Mouse (Mus musculus) bone marrow, adult 2 months (tissue): ENCODE results near the gene Ttc24. TPM values are rescaled to one million over a fixed set of nuclear protein-coding genes. Genes with fewer than 3 reads are reported as not detected.

ENCODE experiments used
- H3K27ac ChIP-seq: fragments of 200-500 bp; 2 replicates; pipeline ENCODE4 v1.5.1; 2012; ENCODE audit warnings: low read depth, mild to moderate bottlenecking, control low read depth, inconsistent platforms, low read length; ENCODE audit not compliant: control insufficient read depth, poor library complexity, insufficient read depth
- H3K4me1 ChIP-seq: fragments of 200-500 bp; 2 replicates; pipeline ENCODE4 v1.6.1; 2011; ENCODE audit warnings: low read length; ENCODE audit not compliant: control insufficient read depth, insufficient read depth
- H3K4me3 ChIP-seq: fragments of 200-500 bp; replicated peaks from 2 replicates; pipeline ENCODE3; 2011; ENCODE audit warnings: mild to moderate bottlenecking, low read depth, low read length, control low read depth; ENCODE audit not compliant: control insufficient read depth
- CTCF ChIP-seq: fragments of 200-500 bp; IDR thresholded peaks from 2 replicates; pipeline ENCODE4 v1.5.1; 2011; ENCODE audit warnings: low read length, control low read depth; ENCODE audit not compliant: control insufficient read depth, insufficient read depth
- POLR2A ChIP-seq: fragments of 200-500 bp; IDR thresholded peaks from 2 replicates; pipeline ENCODE4 v1.6.1; 2011; ENCODE audit warnings: low read depth, mild to moderate bottlenecking, control low read depth, low read length, borderline replicate concordance; ENCODE audit not compliant: control insufficient read depth
- WGBS: fragments of 180-500 bp; shearing (Covaris S2); methylation state at CpG from one replicate; pipeline ENCODE4 v1.1.7; 2018; 5-methylcytosine and 5-hydroxymethylcytosine counted together
- polyA plus RNA-seq: library from polyadenylated mRNA; stranded (reverse); fragments of >200 nt; gene quantifications from 2 replicates; pipeline ENCODE4 v1.2.4, GENCODE M21; 2011; ENCODE audit warnings: low replicate concordance; ENCODE audit not compliant: missing spikeins, insufficient read depth, insufficient read length

Ttc24 gene
- polyA plus RNA-seq, 1 experiment: not detected

DNA sequence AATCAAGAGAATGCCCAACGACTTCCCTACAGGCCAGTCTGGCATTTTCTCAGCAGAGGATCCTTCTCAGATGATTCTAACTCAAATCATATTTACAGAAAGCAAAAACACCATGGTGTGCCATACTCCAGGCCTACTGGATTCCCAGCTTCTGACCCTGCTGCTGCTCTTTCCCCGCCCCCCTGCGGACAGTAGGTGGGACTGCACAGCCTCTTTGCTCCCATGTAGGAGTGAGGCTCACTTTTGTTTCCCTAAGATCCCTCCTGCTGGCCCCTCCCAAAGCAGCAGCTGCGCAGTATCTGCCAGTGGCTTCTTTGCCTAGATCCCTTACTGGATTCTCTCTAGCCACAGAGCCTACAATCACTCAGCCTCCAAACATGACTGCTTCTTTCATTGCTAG, 28.0 kb upstream of the Ttc24 start:
- TF ChIP-seq POLR2A (no peak), CTCF (no peak)
- WGBS: 91% methylated on average over 4 of the region's 4 CpGs

DNA sequence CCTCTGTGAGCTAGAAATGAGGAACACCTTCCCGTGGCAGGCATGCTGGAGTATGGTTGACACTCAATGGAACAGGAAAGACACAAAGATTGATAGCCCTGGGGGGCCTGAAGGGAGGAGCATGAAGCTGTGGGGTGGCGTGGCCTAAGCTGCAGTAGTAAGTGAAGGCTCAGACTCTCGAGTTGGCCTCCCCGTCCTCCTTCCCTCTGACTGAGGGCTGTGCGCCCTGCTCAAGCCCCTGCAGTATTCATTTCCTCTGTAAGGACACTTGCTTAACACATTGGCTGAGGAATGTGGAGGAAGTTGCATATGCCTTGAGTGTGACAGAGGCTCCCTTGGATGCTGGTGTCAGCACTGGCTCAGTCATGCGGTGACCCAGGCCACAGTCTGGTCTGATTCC, 24.5 kb upstream of the Ttc24 start:
- H3K27ac ChIP-seq: no peak overlapping the region
- no peak overlapping the region for H3K4me3 ChIP-seq
- H3K4me1 ChIP-seq: no peaks in the 10 kb centered on the region; the same call in 1 of the 2 replicates
- WGBS: 24% methylated on average over 6 of the region's 6 CpGs
- no peak for TF ChIP-seq CTCF
- no peak for TF ChIP-seq POLR2A

More for the DNA sequence above, 28.0 kb upstream of the Ttc24 start:
- Histone ChIP-seq H3K27ac (no peak overlapping the region), H3K4me3 (no peak overlapping the region), H3K4me1 (peaks cover 1% of the 10 kb centered on the region; the same call in 1 of the 2 replicates)

DNA sequence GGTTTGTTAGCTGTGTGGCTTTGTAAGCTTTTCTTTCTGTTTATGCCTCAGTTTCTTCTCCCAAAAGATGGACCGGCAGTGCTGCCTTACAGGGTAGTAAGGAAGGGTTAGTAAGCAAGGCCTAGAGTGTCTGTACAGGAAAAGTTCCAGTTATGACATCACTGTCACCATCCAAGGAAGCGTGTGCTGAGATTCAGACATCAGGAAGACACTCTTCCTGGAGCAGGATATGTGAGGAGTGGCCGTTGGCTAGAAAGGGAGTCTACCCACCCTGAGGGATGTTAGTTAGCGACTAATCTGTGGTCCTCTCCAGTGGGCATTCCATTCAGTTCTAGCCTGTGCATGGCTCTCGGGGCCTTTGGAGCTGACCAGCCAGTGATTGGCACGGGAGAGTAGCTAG, 24.1 kb upstream of the Ttc24 start:
- no peak overlapping the region for H3K4me3 ChIP-seq
- WGBS: 61% methylated on average over 6 of the region's 6 CpGs
- H3K4me1 ChIP-seq: no peaks in the 10 kb centered on the region; the same call in 1 of the 2 replicates
- no peak overlapping the region for H3K27ac ChIP-seq
- TF ChIP-seq CTCF (no peak), POLR2A (no peak)

DNA sequence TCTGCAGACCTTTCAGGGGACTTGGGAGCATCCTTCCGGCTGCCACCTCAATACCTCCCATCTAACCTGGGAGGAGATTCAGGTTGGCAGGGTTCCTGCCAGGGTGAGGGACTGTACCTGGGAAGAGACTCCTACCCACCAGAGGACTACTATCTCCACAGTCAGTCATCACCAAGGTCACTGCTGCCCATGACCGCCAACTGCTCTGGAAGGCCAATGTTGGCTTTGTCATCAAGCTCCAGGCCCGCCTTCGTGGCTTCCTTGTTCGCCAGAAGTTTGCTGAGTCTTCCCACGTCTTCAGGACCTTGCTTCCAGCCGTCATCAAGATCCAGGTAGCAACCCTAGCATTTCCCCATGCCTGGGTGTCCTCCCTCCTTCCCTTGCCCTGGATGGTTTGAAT, 23.6 kb upstream of the Ttc24 start:
- H3K4me3 ChIP-seq: no peak overlapping the region
- 80% methylated on average over 7 of the region's 7 CpGs for WGBS
- no peak overlapping the region for H3K27ac ChIP-seq
- no peaks in the 10 kb centered on the region; the same call in 1 of the 2 replicates for H3K4me1 ChIP-seq
- TF ChIP-seq POLR2A (no peak), CTCF (no peak)

DNA sequence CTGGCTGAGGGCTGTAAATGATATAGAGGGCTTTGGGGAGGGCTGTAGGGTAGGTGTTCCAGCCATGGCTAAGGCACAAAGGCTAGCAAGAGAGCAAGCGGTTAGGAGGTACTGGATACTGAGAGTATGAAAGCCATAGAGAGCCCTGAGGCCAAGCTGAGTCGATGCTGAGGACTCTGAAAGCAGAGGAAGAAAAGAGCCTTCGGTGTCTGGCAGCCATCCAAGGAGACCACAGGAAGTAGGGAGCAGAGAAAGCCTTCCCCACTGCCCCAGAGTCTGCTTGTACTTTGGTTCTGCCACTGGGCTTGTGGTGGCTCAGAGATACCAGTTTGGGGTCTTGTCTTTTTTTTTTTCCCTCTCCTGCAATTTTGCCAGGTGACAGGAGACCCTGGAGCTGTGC, 22.1 kb upstream of the Ttc24 start:
- H3K4me3 ChIP-seq: no peak overlapping the region
- WGBS: 28% methylated on average over 3 of the region's 3 CpGs
- TF ChIP-seq CTCF (no peak), POLR2A (no peak)
- no peaks in the 10 kb centered on the region; the same call in 1 of the 2 replicates for H3K4me1 ChIP-seq
- no peak overlapping the region for H3K27ac ChIP-seq

DNA sequence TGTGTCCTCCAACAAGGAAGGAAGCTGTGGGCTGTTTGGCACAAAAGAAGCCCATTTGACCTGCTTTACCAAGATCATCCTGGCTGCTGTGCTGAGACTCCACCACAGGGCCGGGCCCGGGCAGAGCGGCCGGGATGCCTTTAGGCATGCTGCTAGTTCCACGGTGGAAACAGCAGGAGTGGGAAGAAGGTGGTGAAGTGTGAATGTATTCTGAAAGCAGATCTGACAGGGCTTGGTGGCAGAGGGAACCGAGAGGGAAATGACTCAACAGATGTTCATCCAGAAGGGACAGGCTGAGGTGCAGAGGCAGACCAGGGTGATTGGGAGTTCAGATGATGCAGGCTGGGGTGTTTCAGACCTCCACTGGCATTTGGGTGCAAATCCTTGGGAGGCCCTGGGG, 19.6 kb upstream of the Ttc24 start:
- 34% methylated on average over 6 of the region's 6 CpGs for WGBS
- H3K27ac ChIP-seq: no peak overlapping the region
- TF ChIP-seq POLR2A: no peak
- TF ChIP-seq CTCF: no peak
- no peaks in the 10 kb centered on the region; the same call in 1 of the 2 replicates for H3K4me1 ChIP-seq
- no peak overlapping the region for H3K4me3 ChIP-seq

DNA sequence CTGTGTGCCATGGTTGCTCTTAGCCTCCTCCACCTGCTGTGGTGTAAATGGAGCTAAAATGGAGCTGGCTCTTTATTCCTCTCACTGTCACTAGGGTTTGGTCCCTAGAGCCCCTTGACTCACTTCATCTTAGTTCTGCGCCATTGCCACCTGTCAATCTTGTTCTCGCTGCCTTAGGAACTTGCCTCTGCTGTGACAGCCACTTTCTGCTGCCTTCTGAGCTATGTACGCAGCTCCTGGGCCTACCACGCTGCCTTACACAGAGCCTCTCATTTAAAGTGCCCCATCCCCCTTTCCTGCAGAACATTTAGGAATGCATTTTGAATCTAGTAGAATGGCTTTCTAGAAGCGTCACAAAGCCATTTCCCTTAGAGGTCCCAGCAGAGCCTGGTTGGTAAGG, 16.0 kb upstream of the Ttc24 start:
- Histone ChIP-seq H3K27ac (no peak overlapping the region), H3K4me1 (no peaks in the 10 kb centered on the region), H3K4me3 (no peak overlapping the region)
- TF ChIP-seq POLR2A: no peak
- TF ChIP-seq CTCF: no peak
- 90% methylated on average over 5 of the region's 5 CpGs for WGBS

DNA sequence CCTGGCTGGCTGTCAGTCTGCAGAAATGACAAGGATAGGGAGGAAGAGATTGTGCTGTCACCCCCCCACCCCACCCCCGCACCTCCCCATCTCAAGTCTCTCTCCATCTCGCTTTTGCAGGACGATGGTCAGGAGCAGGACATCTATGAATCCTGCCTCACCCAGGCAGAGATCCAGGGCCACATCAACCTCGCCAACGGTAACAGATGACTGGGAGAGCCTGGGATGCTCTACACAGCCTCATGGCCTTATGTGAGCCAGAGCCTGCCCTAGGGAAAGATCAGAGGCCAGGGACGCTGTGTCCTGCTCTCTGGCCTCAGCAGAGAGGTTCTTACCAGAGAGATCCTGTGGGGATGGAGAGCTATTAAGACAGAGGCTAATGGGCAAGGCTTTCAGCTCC, 12.5 kb upstream of the Ttc24 start:
- no peak overlapping the region for H3K4me3 ChIP-seq
- TF ChIP-seq POLR2A (no peak), CTCF (no peak)
- 93% methylated on average over 6 of the region's 6 CpGs for WGBS
- no peaks in the 10 kb centered on the region for H3K4me1 ChIP-seq
- no peak overlapping the region for H3K27ac ChIP-seq

DNA sequence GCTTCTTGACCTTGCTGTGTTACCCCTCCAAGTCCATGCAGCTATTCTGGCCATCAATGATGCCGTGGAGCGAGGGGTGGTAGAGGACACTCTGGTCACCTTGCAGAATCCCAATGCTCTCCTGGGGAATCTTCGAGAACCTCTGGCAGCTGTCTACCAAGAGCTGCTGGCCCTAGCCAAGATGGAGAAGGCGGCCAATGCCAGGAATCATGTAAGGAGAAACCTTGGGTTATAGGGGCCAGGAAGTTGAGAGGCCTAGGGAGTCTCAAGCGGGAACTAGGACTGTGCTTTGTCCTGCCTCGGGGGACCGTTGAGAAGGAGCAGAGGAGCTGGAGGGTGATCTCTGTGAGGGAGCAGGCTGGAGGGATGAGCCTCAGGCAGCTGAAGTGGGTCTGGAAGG, 12.0 kb upstream of the Ttc24 start:
- no peaks in the 10 kb centered on the region for H3K4me1 ChIP-seq
- no peak overlapping the region for H3K27ac ChIP-seq
- TF ChIP-seq CTCF (no peak), POLR2A (no peak)
- WGBS: 91% methylated on average over 7 of the region's 7 CpGs
- no peak overlapping the region for H3K4me3 ChIP-seq

DNA sequence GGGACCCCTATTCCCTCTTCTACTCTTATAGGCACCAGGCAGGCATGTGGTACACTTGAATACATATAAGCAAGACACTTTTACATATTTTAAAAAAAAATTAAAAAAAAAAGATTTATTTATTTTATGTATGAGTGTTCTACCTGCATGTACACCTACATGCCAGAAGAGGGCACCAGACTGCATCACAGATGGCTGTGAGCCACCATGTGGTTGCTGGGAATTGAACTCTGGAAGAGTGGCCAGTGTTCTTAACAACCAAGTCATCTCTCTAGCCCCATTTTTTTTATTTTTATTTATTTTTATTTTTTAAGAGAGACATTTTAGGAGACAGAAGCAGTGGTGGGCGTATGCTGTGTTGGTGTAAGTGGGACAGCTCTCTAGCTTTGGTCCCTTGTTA, 9.6 kb upstream of the Ttc24 start:
- TF ChIP-seq CTCF (peak; percentile 73), POLR2A (no peak)
- 86% methylated on average over 1 of the region's 1 CpGs for WGBS
- no peaks in the 10 kb centered on the region for H3K4me1 ChIP-seq

More for the DNA sequence above, 9.6 kb upstream of the Ttc24 start:
- H3K27ac ChIP-seq: no peak overlapping the region
- no peak overlapping the region for H3K4me3 ChIP-seq
